Mouse (Mus musculus) layer of hippocampus, adult 11-12 months (tissue): ENCODE data around the gene Rsbn1l.

Experiments
- DNase-seq: peaks from one replicate; pipeline ENCODE4 v3.0.0; 2022; ENCODE audit warnings: low spot score

Rsbn1l gene

DNA sequence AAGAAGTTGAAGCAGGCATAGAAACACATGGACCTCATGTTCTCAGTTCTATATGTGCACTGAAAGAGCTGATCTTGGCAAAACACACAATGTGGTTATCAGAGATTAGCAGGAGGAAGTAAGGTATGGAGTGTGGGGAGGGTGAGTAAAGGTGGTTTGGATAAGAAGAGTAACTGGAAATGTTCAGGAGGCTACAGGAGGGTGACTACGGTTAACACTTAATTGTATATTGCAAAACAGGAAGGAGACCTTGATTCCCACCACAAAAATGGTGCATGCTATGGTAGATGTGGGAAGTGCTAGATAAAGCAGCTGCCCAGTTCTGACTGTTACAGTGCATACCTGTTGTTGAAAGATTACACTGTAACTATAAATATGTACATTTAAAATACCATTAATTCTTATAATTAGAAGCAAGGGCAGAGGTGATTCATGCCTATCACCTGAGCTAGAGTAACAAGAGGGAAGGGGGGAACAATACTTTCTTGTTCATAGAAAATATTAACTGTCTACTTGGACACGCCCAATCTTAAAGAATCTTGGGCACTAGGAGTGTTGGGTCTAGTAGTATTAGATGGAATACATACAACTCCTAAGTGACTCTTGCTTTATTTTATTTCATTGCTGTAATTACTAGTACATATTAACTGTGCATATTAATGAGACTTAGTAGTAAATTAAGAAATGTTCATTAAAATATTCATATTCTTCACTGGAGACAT lies 58.6 kb downstream of the Rsbn1l start:
- no peak for DNase-seq

GRCm38 (mm10) chr5:20884036-20884620 lies 72.1 kb downstream of the Rsbn1l start:
- DNase-seq: no peak

DNA sequence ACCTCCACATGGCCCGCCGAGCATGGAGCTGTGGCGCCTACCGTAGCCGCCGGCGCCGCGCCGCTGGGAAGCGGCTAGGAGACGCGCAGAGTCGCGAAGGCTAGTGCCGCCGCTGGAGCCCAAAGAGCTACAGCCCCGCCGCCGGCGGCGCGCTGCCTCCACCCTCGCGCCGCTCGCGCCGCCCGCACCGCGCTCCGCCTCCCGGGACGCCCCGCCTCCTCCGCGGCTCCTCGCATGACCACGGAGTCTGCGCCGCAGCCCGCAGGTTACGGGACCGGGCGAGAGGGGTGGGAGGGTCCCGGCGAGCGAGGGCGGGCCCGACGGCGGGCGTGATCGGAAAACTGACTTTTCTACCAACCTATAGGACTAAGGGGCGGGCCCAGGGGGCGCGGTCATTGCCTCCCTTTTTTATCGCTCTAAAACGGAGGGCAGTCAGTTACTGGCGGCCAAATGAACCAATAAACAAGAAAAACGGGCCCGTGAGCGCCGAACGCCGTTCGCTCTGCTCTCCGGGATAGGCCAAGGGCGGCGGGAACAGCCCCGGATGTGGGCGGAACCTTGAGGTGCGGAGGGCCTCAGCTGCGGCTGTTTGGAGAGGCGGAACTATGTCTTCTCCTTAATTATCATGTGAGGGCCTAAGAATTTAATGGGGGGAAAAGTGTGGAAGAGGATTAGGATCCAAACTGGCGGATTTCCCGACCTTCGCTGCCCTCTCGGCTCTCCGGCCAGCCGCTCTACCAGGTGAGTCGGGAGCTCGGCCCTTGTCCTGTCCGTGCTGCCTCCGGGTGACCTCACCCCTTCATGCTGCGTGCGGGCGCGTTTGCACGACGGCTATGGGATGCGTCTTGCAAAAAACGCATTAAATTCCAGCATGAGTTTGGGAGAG lies 74.0 kb downstream of the Rsbn1l start, which contains the start of the genes Phtf2 and Tmem60:
TSS of gene Phtf2 (minus strand) at position 210 of the 886 bp plus-strand sequence.
TSS of gene Tmem60 (plus strand) at position 277 of the 886 bp plus-strand sequence.
- peak; percentile 98 for DNase-seq

- peak; percentile 59 for DNase-seq
These were observed 75.1 kb downstream of the Rsbn1l start for GRCm38 (mm10) chr5:20880797-20881775.

GRCm38 (mm10) chr5:20880386-20880785 lies 75.8 kb downstream of the Rsbn1l start:
- no peak for DNase-seq

- no peak for DNase-seq
These were observed 79.2 kb downstream of the Rsbn1l start for GRCm38 (mm10) chr5:20876934-20877426.

DNA sequence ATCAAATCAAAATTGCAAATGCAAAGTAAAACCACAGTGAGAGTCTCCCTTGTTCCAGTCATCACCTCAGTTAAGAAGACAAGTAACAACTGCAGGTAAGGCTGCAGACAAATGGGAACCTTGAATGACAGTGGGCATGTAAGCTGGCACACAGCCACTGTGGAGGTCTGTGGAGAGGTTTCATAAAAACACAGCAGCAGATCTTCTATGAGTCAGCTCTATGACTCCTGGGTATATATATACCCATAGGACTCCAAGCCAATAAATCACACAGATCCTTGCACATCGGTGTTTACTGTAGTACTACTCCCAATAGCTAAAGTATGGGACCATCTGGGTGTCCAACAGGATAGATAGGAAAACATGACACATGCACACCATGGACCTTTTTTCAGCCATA lies 83.1 kb downstream of the Rsbn1l start:
- no peak for DNase-seq

- DNase-seq: no peak
These were observed 90.9 kb downstream of the Rsbn1l start for GRCm38 (mm10) chr5:20865193-20865755.

DNA sequence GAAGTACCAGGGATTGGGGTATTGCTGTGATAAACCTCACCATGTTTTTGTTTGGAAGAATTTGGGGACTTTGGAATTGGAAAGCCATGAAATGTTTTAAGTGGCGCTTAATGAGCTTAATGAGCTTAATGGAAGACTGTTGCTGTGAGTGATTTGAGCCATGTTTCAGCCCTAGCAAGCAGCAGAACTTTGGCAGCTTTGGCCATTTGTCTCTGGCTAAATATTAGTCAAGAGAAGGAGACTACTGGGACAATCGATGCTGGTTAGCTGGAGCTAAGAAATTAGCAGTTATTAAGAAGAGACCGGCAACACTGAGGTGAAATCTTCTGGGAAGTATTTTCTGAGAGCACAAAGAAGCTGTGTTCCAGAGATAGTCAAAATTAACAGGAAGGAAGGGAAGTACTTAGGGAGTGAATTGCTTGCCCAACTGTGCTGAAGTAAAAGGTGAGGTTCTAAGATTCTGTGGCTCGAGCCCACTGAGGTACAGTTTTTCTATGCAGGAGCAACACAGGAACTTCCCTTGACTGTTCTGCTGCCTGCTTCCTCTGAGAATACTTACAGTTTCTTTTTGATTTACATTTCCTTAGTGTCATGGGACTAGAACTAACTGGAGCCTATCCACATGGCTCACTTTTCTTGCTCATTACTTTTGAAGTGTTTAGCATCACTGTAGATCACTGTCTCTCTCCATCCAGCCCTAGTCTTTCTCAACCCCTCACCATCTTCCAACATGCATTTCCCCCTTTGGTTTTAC lies 91.8 kb downstream of the Rsbn1l start:
- no peak for DNase-seq

GRCm38 (mm10) chr5:20861901-20862300 lies 94.3 kb downstream of the Rsbn1l start:
- DNase-seq: no peak

GRCm38 (mm10) chr5:20860565-20860964 lies 95.6 kb downstream of the Rsbn1l start:
- DNase-seq: no peak

- DNase-seq: no peak
These were observed 97.8 kb downstream of the Rsbn1l start for GRCm38 (mm10) chr5:20858404-20858803.

GRCm38 (mm10) chr5:20855066-20855465 lies 101.1 kb downstream of the Rsbn1l start:
- DNase-seq: no peak

DNA sequence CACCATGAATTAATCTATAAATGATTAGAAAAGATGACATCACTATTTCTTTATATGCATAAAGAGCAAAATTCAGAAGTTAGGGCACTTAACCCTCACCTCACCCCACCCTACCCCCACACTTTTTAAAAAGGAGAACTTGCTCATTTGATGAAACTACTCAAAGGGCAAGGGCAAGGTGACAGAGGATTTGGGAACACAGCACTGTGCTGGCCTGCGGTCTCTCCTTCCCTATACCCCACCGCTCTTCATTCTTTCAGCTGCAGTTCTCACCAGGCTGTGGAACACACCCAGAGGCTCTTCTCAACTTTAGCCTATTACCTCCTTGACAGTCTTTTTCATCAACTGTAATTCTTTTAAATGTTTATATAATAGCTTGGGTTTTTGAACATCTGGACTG lies 109.2 kb downstream of the Rsbn1l start:
- no peak for DNase-seq

- no peak for DNase-seq
These were observed 112.4 kb downstream of the Rsbn1l start for GRCm38 (mm10) chr5:20843816-20844215.

DNA sequence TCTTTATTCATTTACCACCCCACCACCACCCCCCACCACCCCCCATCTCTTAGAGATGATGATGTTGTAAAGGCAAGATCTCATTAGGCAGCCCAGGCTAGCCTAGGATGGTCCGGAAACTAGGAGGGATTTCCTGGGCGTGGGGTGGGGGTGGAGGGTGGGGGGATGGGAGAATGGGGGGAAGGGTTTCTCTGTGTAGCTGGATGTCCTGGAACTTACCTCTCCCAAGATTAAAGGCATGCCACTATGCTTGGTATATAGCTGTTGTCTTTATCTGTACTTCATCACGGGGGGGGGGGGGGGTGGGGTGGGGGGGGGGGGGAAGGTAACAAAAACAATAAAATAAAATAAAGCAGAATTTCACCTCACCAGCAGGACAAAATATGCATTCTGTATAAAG lies 112.8 kb downstream of the Rsbn1l start:
- DNase-seq: no peak
